Mouse (Mus musculus) myocyte (in vitro differentiated cells): Measurements from ENCODE around the gene Itgb8. TPM values are rescaled to one million over a fixed set of nuclear protein-coding genes. Genes with fewer than 3 reads are reported as not detected.

Source experiments
- H3K27me3 ChIP-seq: one replicate; pipeline ENCODE4 v1.6.1; 2011; ENCODE audit not compliant: control insufficient read depth, insufficient read depth, insufficient read length
- H3K36me3 ChIP-seq: one replicate; pipeline ENCODE4 v1.6.1; 2011; ENCODE audit not compliant: control insufficient read depth, insufficient read depth
- H3K4me2 ChIP-seq: one replicate; pipeline ENCODE4 v1.6.1; 2011; ENCODE audit warnings: low read depth, control low read depth
- H3K4me3 ChIP-seq: one replicate; pipeline ENCODE4 v1.5.1; 2011; ENCODE audit warnings: mild to moderate bottlenecking, control low read depth, moderate library complexity
- H3K79me2 ChIP-seq: one replicate; pipeline ENCODE4 v1.6.1; 2011; ENCODE audit not compliant: control insufficient read depth, insufficient read depth
- H3ac ChIP-seq: one replicate; pipeline ENCODE4 v1.6.1; 2011; ENCODE audit not compliant: control insufficient read depth, insufficient read length
- CEBPB ChIP-seq: IDR thresholded peaks from 2 replicates; pipeline ENCODE4 v1.6.1; 2011; ENCODE audit warnings: mild to moderate bottlenecking, moderate library complexity; ENCODE audit not compliant: poor library complexity, insufficient read depth, severe bottlenecking
- E2F4 ChIP-seq: IDR thresholded peaks from one replicate; pipeline ENCODE4 v1.6.1; 2011; ENCODE audit warnings: mild to moderate bottlenecking, control low read depth, moderate library complexity; ENCODE audit not compliant: insufficient read depth
- MAX ChIP-seq: IDR thresholded peaks from one replicate; pipeline ENCODE4 v1.6.1; 2011; ENCODE audit warnings: low read depth, mild to moderate bottlenecking, control low read depth
- MYOD1 ChIP-seq, 3 experiments: IDR thresholded peaks; one replicate each; pipeline ENCODE4 v1.6.1; 2011; ENCODE audit warnings: control low read depth in 2 of 3, low read depth in 2 of 3, mild to moderate bottlenecking in 2 of 3, moderate library complexity in 1 of 3; ENCODE audit not compliant: insufficient read length in 2 of 3, control insufficient read depth in 1 of 3
- MYOG ChIP-seq, 3 experiments: IDR thresholded peaks; one replicate each; pipeline ENCODE4 v1.6.1; 2011; ENCODE audit warnings: control low read depth in 2 of 3, low read depth in 2 of 3, mild to moderate bottlenecking in 2 of 3; ENCODE audit not compliant: insufficient read length in 2 of 3, control insufficient read depth in 1 of 3, insufficient read depth in 1 of 3
- POLR2A ChIP-seq: IDR thresholded peaks from one replicate; pipeline ENCODE4 v1.6.1; 2011; ENCODE audit warnings: low read depth, mild to moderate bottlenecking, control low read depth, moderate library complexity; ENCODE audit not compliant: insufficient read length
- POLR2AphosphoS2 ChIP-seq: IDR thresholded peaks from one replicate; pipeline ENCODE4 v1.6.1; 2011; ENCODE audit warnings: low read depth, control low read depth; ENCODE audit not compliant: insufficient read length
- REST ChIP-seq: IDR thresholded peaks from one replicate; pipeline ENCODE4 v1.6.1; 2011; ENCODE audit warnings: mild to moderate bottlenecking, control low read depth, moderate library complexity; ENCODE audit not compliant: insufficient read depth, insufficient read length
- SRF ChIP-seq: IDR thresholded peaks from one replicate; pipeline ENCODE4 v1.6.1; 2011; ENCODE audit warnings: low read depth; ENCODE audit not compliant: control insufficient read depth, insufficient read length
- TCF12 ChIP-seq: IDR thresholded peaks from one replicate; pipeline ENCODE4 v1.6.1; 2011; ENCODE audit warnings: mild to moderate bottlenecking, control low read depth; ENCODE audit not compliant: poor library complexity, insufficient read depth, severe bottlenecking
- TCF3 ChIP-seq: IDR thresholded peaks from one replicate; pipeline ENCODE4 v1.6.1; 2011; ENCODE audit warnings: low read depth, control low read depth; ENCODE audit not compliant: insufficient read length
- USF1 ChIP-seq: IDR thresholded peaks from one replicate; pipeline ENCODE4 v1.6.1; 2011; ENCODE audit warnings: low read depth, mild to moderate bottlenecking, control low read depth, moderate library complexity
- polyA plus RNA-seq: library from polyadenylated mRNA; unstranded; fragments of >200 nt; fragmentation: generic; extraction: Trizol; gene quantifications from one replicate; pipeline ENCODE4 v1.2.1, GENCODE M21; 2012; ENCODE audit warnings: missing spikeins

Itgb8 gene
- 0.66 TPM for polyA plus RNA-seq

- no peaks in the 10 kb centered on the region for H3K36me3 ChIP-seq
- H3K4me3 ChIP-seq, result peak within 1 kb of the TSS; percentile 75
- H3K79me2 ChIP-seq, result peaks cover 25% of the 10 kb centered on the region
- H3ac ChIP-seq, result peak within 1 kb of the TSS; percentile 25
- peak within 1 kb of the TSS; percentile 91 for H3K4me2 ChIP-seq
- no peaks in the 10 kb centered on the region for H3K27me3 ChIP-seq
- TF ChIP-seq POLR2A (peak; percentile 89), TCF12 (no peak), CEBPB (no peak), MAX (no peak), MYOG (IDR thresholded peaks at IDR 0.05; ENCODE audit: control insufficient read depth in 1 of 3, insufficient read depth in 1 of 3, insufficient read length in 2 of 3, low read depth in 2 of 3) (peak in 1 of 3 experiments; percentile 19), POLR2AphosphoS2 (peak; percentile 67), MYOD1 (IDR thresholded peaks at IDR 0.05; ENCODE audit: control insufficient read depth in 1 of 3, insufficient read length in 2 of 3, low read depth in 2 of 3) (peak in 1 of 3 experiments; percentile 25), TCF3 (no peak), E2F4 (no peak), SRF (no peak), USF1 (no peak), REST (no peak)
These were observed at the start of gene Itgb8 for GRCm38 (mm10) chr12:119238696-119239415. Gene Itgb8, minus strand, starts transcription at chr12:119238802.

- no peaks in the 10 kb centered on the region for H3K79me2 ChIP-seq
- H3ac ChIP-seq, result no peak overlapping the region
- no peaks in the 10 kb centered on the region for H3K36me3 ChIP-seq
- no peak overlapping the region for H3K4me3 ChIP-seq
- H3K4me2 ChIP-seq, result no peak overlapping the region
- H3K27me3 ChIP-seq, result no peaks in the 10 kb centered on the region
- TF ChIP-seq USF1 (no peak), POLR2AphosphoS2 (no peak), TCF12 (no peak), TCF3 (no peak), MYOD1 (IDR thresholded peaks at IDR 0.05; ENCODE audit: control insufficient read depth in 1 of 3, insufficient read length in 2 of 3, low read depth in 2 of 3) (no peak), POLR2A (no peak), MYOG (IDR thresholded peaks at IDR 0.05; ENCODE audit: control insufficient read depth in 1 of 3, insufficient read depth in 1 of 3, insufficient read length in 2 of 3, low read depth in 2 of 3) (no peak), SRF (no peak)
These were observed 37.7 kb upstream of the Itgb8 start for GRCm38 (mm10) chr12:119276282-119276681.

- H3ac ChIP-seq, result no peak overlapping the region
- H3K4me3 ChIP-seq, result no peak overlapping the region
- no peaks in the 10 kb centered on the region for H3K27me3 ChIP-seq
- no peaks in the 10 kb centered on the region for H3K36me3 ChIP-seq
- TF ChIP-seq REST (no peak), SRF (no peak), MYOG (IDR thresholded peaks at IDR 0.05; ENCODE audit: control insufficient read depth in 1 of 3, insufficient read depth in 1 of 3, insufficient read length in 2 of 3, low read depth in 2 of 3) (no peak), MAX (no peak)
- H3K4me2 ChIP-seq, result no peak overlapping the region
- H3K79me2 ChIP-seq, result no peaks in the 10 kb centered on the region
These were observed 35.0 kb upstream of the Itgb8 start for GRCm38 (mm10) chr12:119273605-119274004.

- Histone ChIP-seq H3K27me3 (no peaks in the 10 kb centered on the region), H3ac (no peak overlapping the region), H3K4me3 (no peak overlapping the region), H3K4me2 (no peak overlapping the region), H3K36me3 (no peaks in the 10 kb centered on the region), H3K79me2 (no peaks in the 10 kb centered on the region)
- TF ChIP-seq REST (no peak), SRF (no peak), POLR2A (no peak), USF1 (no peak), TCF12 (no peak), MYOG (IDR thresholded peaks at IDR 0.05; ENCODE audit: control insufficient read depth in 1 of 3, insufficient read depth in 1 of 3, insufficient read length in 2 of 3, low read depth in 2 of 3) (no peak), MYOD1 (IDR thresholded peaks at IDR 0.05; ENCODE audit: control insufficient read depth in 1 of 3, insufficient read length in 2 of 3, low read depth in 2 of 3) (no peak), TCF3 (no peak), POLR2AphosphoS2 (no peak), E2F4 (no peak), MAX (no peak), CEBPB (no peak)
These were observed 33.4 kb upstream of the Itgb8 start for GRCm38 (mm10) chr12:119271964-119272363.

- Histone ChIP-seq H3K4me2 (no peak overlapping the region), H3K4me3 (no peak overlapping the region), H3K27me3 (no peaks in the 10 kb centered on the region), H3K36me3 (no peaks in the 10 kb centered on the region), H3ac (no peak overlapping the region), H3K79me2 (no peaks in the 10 kb centered on the region)
- TF ChIP-seq CEBPB, result no peak
- TF ChIP-seq POLR2AphosphoS2, result no peak
- TF ChIP-seq SRF, result no peak
- no peak for TF ChIP-seq POLR2A
These were observed 31.4 kb upstream of the Itgb8 start for GRCm38 (mm10) chr12:119270036-119270435.
